Mouse (Mus musculus) limb, embryonic 14.5 days (tissue): ENCODE measurements at regions not wholly inside any gene's neighbourhood (a gene's known extent, or its start where the extent isn't known, plus 50 kb on each side); places are given as distances from the start of the nearest gene placed in this dataset.
"Not testable (repeated sequence)": the region's sequence is repeated elsewhere in the genome, so short reads cannot be mapped to it uniquely, and the experiment has no call there.

Source experiments
- ATAC-seq: fragments of 200-750 bp; cut with Nextera tagmentation; 2 replicates; pipeline ENCODE4 v1.8.0; 2017; ENCODE audit warnings: low read depth, moderate number of reproducible peaks, moderate TSS enrichment; ENCODE audit not compliant: low FRiP score
- DNase-seq: peaks from one replicate; pipeline ENCODE4 v3.0.0-alpha.2; 2015; ENCODE audit warnings: low spot score
- H3K27ac ChIP-seq: fragments of 300-500 bp; sonication (generic); replicated peaks from 2 replicates; pipeline ENCODE4 v1.5.1; 2014; ENCODE audit warnings: low read depth, mild to moderate bottlenecking, low read length, moderate library complexity, mixed read lengths
- H3K27me3 ChIP-seq: fragments of 300-500 bp; sonication (generic); 2 replicates; pipeline ENCODE4 v1.6.1; 2014; ENCODE audit warnings: low read length, mixed read lengths; ENCODE audit not compliant: control insufficient read depth, insufficient read depth
- H3K36me3 ChIP-seq: fragments of 300-500 bp; sonication (generic); 2 replicates; pipeline ENCODE4 v1.6.1; 2014; ENCODE audit warnings: mild to moderate bottlenecking, low read length, moderate library complexity, mixed read lengths; ENCODE audit not compliant: control insufficient read depth, insufficient read depth
- H3K4me1 ChIP-seq: fragments of 300-500 bp; sonication (generic); 2 replicates; pipeline ENCODE4 v1.6.1; 2014; ENCODE audit warnings: antibody characterized with exemption, low read length, mixed read lengths; ENCODE audit not compliant: control insufficient read depth, insufficient read depth
- H3K4me2 ChIP-seq: fragments of 300-500 bp; sonication (generic); replicated peaks from 2 replicates; pipeline ENCODE4 v1.6.1; 2014; ENCODE audit warnings: low read depth, mild to moderate bottlenecking, low read length, moderate library complexity; ENCODE audit not compliant: severe bottlenecking
- H3K4me3 ChIP-seq: fragments of 300-500 bp; sonication (generic); replicated peaks from 2 replicates; pipeline ENCODE4 v1.5.1; 2014; ENCODE audit warnings: low read length
- H3K9ac ChIP-seq: fragments of 300-500 bp; sonication (generic); 2 replicates; pipeline ENCODE4 v1.6.1; 2014; ENCODE audit warnings: mild to moderate bottlenecking, low read depth, low read length, moderate library complexity; ENCODE audit not compliant: severe bottlenecking
- H3K9me3 ChIP-seq: fragments of 300-500 bp; sonication (generic); 2 replicates; pipeline ENCODE4 v1.6.1; 2016; ENCODE audit warnings: low read length; ENCODE audit not compliant: control insufficient read depth
- POLR2A ChIP-seq: fragments of 200-500 bp; IDR thresholded peaks from 2 replicates; pipeline ENCODE4 v1.8.0; 2012; ENCODE audit warnings: inconsistent platforms, mild to moderate bottlenecking, moderate library complexity, borderline replicate concordance; ENCODE audit not compliant: insufficient read depth, insufficient read length; ENCODE audit errors: extremely low read depth
- WGBS: fragments of 180-500 bp; shearing (Covaris S2); extraction: QIAGEN DNeasy Blood & Tissue Kit; methylation state at CpG from one replicate; pipeline ENCODE4 v1.1.7; 2014; 5-methylcytosine and 5-hydroxymethylcytosine counted together

GRCm38 (mm10) chr11:16623694-16624093 is 115.4 kb upstream of the Sec61g start:
- H3K9ac ChIP-seq, result no peak overlapping the region
- TF ChIP-seq POLR2A, result no peak
- H3K4me1 ChIP-seq, result no peaks in the 10 kb centered on the region
- H3K4me3 ChIP-seq, result no peak overlapping the region
- no peak for DNase-seq
- no peaks in the 10 kb centered on the region for H3K36me3 ChIP-seq
- no peaks in the 10 kb centered on the region for H3K9me3 ChIP-seq
- 80% methylated on average over 2 of the region's 2 CpGs for WGBS
- no peak overlapping the region for H3K4me2 ChIP-seq
- ATAC-seq, result no peak
- H3K27ac ChIP-seq, result no peak overlapping the region
- no peaks in the 10 kb centered on the region for H3K27me3 ChIP-seq

DNA sequence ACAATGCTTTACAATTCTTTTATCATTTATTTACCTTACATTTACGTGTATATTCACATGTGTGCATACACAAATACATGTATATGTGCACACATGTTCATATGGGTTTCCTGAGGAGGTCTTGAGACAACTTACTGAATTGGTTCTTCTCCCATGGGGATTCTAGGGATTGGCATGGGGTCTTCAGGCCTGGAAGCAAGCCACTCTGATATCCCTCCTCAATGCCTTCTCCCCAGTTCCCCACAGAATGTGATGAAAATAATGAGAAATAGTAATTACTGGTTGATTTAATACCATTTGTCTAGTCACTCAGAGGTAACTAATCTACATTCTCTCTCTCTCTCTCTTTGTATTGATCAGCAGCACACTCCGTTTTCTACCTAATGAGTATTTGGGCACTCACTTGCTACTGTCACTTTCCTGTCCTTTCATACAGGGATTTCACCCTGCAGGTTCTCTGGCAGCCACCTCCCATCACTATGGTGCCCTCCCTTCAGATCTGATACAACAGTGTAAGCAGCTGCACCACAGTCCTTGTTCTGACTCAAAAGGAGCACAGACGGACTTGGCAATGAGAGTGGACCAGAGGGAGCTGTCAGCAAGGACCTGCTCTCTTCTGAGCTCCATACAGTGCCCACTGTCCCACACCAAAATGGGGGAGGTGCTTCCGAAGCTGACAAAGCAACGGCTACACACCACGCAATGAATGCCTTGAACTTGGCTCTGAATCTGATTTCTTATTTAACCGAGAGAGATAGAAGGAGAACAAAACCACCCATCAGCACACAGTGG is 119.2 kb upstream of the Sec61g start:
- Histone ChIP-seq H3K9ac (no peak overlapping the region), H3K4me1 (no peaks in the 10 kb centered on the region), H3K36me3 (no peaks in the 10 kb centered on the region), H3K4me3 (no peak overlapping the region), H3K27me3 (no peaks in the 10 kb centered on the region), H3K4me2 (no peak overlapping the region), H3K27ac (no peak overlapping the region), H3K9me3 (no peaks in the 10 kb centered on the region)
- ATAC-seq (no peak), DNase-seq (no peak)
- TF ChIP-seq POLR2A, result no peak
- WGBS, result 74% methylated on average over 7 of the region's 7 CpGs

DNA sequence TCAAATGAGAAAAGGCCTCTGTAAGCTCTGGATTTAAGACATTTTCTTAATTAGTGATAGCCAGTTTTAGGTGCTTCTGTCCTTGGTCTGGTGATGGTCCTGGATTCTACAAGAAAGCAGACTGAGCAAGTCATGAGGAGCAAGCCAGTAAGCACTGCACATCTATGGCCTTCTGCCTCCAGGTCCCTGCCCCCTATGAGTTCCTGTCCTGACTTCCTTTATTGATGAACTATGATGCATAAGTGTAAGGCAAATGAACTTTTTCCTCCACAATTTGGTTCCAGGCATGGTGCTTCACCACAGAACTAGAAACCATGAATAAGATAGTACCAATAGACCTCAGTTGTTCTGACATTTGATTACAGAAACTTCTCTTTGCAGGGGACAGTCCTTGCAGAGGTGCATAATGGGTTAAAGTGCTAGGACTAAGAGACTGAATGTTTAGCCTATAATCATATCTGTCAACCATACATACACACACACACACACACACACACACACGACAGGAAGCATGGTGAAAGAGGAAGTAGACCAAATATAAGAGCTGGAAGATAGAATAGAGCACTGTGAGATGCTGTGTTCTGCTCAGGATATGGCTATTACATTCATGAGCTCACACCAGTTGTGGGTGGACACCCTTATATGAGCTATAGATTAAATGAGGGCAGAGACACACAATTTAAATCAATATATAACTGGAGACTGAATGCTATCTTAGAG is 121.3 kb upstream of the Sec61g start:
- no peak overlapping the region for H3K27ac ChIP-seq
- no peak overlapping the region for H3K4me3 ChIP-seq
- no peaks in the 10 kb centered on the region for H3K27me3 ChIP-seq
- DNase-seq, result no peak
- no peak for ATAC-seq
- H3K4me1 ChIP-seq, result no peaks in the 10 kb centered on the region
- H3K9ac ChIP-seq, result no peak overlapping the region
- no peak for TF ChIP-seq POLR2A
- WGBS, result 45% methylated on average over 1 of the region's 1 CpGs
- no peaks in the 10 kb centered on the region for H3K9me3 ChIP-seq
- no peaks in the 10 kb centered on the region for H3K36me3 ChIP-seq
- H3K4me2 ChIP-seq, result no peak overlapping the region

DNA sequence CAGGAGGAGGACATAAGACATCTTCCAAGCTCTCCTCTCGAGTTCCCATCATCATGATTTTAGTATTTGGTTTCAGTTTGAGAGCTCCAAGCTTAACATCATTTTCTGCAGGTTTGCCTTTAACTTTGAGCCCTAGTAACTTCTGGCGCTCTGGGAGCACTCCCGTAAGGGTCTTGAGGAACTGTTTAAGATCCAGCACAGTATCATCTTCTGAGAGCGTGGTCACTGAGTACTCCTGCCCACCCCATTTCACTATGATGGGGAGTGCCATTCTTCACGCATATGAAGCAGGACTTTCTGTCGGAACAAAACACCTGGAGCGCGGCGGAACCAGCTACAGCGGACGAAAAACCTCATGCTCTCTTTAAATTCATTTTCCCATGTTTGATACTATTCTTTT is 116.2 kb upstream of the Egfr start:
- not testable (repeated sequence) for H3K4me1 ChIP-seq, H3K27me3 ChIP-seq, H3K4me2 ChIP-seq, H3K27ac ChIP-seq, DNase-seq, ATAC-seq, H3K4me3 ChIP-seq, H3K36me3 ChIP-seq, H3K9me3 ChIP-seq, H3K9ac ChIP-seq
- 93% methylated on average over 11 of the region's 11 CpGs for WGBS

GRCm38 (mm10) chr11:16637679-16638078 is 114.3 kb upstream of the Egfr start:
- no peak overlapping the region for H3K27ac ChIP-seq
- ATAC-seq, result no peak
- no peak overlapping the region for H3K4me3 ChIP-seq
- H3K4me1 ChIP-seq, result no peaks in the 10 kb centered on the region
- WGBS, result 76% methylated on average over 2 of the region's 2 CpGs
- no peak overlapping the region for H3K4me2 ChIP-seq
- no peak for TF ChIP-seq POLR2A
- no peaks in the 10 kb centered on the region for H3K9me3 ChIP-seq
- no peaks in the 10 kb centered on the region for H3K36me3 ChIP-seq
- DNase-seq, result no peak
- H3K9ac ChIP-seq, result no peak overlapping the region
- H3K27me3 ChIP-seq, result no peaks in the 10 kb centered on the region
